Mouse (Mus musculus) embryonic facial prominence, embryonic 15.5 days (tissue): ENCODE data around the gene Lca5. TPM values are rescaled to one million over a fixed set of nuclear protein-coding genes. Genes with fewer than 3 reads are reported as not detected.

ENCODE experiments used
- ATAC-seq: fragments of 200-750 bp; cut with Nextera tagmentation; 2 replicates; pipeline ENCODE4 v1.8.0; 2017; ENCODE audit warnings: low read depth, moderate TSS enrichment; ENCODE audit not compliant: insufficient number of reproducible peaks, low FRiP score, low TSS enrichment
- H3K27ac ChIP-seq: fragments of 300-500 bp; sonication (generic); replicated peaks from 2 replicates; pipeline ENCODE4 v1.5.1; 2015; ENCODE audit warnings: mild to moderate bottlenecking, inconsistent platforms
- H3K27me3 ChIP-seq: fragments of 300-500 bp; sonication (generic); 2 replicates; pipeline ENCODE4 v1.6.1; 2015; ENCODE audit warnings: inconsistent platforms
- H3K36me3 ChIP-seq: fragments of 300-500 bp; sonication (generic); 2 replicates; pipeline ENCODE4 v1.6.1; 2015; ENCODE audit warnings: mild to moderate bottlenecking, inconsistent platforms
- H3K4me1 ChIP-seq: fragments of 300-500 bp; sonication (generic); 2 replicates; pipeline ENCODE4 v1.6.1; 2015; ENCODE audit warnings: inconsistent platforms
- H3K4me2 ChIP-seq: fragments of 300-500 bp; sonication (generic); replicated peaks from 2 replicates; pipeline ENCODE4 v1.6.1; 2015; ENCODE audit warnings: mild to moderate bottlenecking, inconsistent platforms
- H3K4me3 ChIP-seq: fragments of 300-500 bp; sonication (generic); replicated peaks from 2 replicates; pipeline ENCODE4 v1.5.1; 2015; ENCODE audit warnings: mild to moderate bottlenecking, inconsistent platforms
- H3K9ac ChIP-seq: fragments of 300-500 bp; sonication (generic); 2 replicates; pipeline ENCODE4 v1.6.1; 2015; ENCODE audit warnings: inconsistent platforms
- H3K9me3 ChIP-seq: fragments of 300-500 bp; sonication (generic); replicated peaks from 2 replicates; pipeline ENCODE4 v1.6.1; 2016; ENCODE audit warnings: inconsistent platforms
- WGBS: fragments of 180-500 bp; shearing (Covaris S2); methylation state at CpG from one replicate; pipeline ENCODE4 v1.1.7; 2015; 5-methylcytosine and 5-hydroxymethylcytosine counted together
- polyA plus RNA-seq: library from polyadenylated mRNA; unstranded; fragments of >200 nt; fragmentation: Nextera tagmentation; extraction: Ambion mirVana; gene quantifications from 2 replicates; pipeline ENCODE4 v1.2.1, GENCODE M21; 2015

Gene Lca5
- polyA plus RNA-seq, 1 experiment from 2014 or later = 13.6 TPM

DNA sequence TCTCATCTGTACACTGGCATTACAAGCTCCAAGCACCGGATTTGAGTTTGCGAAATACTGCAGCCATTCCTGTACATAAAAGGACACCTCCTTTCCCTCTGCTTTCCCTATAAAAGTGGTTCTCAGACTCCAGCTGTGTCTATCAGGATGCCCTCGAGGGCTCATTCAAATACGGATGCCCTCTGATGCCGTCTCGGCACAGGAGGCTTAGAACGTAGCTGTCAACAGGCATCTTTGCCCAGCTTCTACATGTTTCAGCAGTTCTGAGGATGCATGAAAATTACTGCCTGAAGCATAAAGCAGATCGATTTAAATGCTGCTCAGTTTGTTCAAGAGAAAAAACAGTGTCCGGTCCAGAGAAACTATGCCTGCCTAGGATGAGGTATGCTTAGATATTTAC, 51.4 kb downstream of the Lca5 start:
- Histone ChIP-seq H3K27ac (no peak overlapping the region), H3K36me3 (peaks cover 8% of the 10 kb centered on the region; the same call in 1 of the 2 replicates), H3K27me3 (no peaks in the 10 kb centered on the region), H3K4me2 (no peak overlapping the region), H3K4me3 (no peak overlapping the region), H3K9me3 (no peaks in the 10 kb centered on the region), H3K4me1 (peaks cover 9% of the 10 kb centered on the region), H3K9ac (no peak overlapping the region)
- WGBS = 53% methylated on average over 9 of the region's 9 CpGs
- no peak for ATAC-seq

DNA sequence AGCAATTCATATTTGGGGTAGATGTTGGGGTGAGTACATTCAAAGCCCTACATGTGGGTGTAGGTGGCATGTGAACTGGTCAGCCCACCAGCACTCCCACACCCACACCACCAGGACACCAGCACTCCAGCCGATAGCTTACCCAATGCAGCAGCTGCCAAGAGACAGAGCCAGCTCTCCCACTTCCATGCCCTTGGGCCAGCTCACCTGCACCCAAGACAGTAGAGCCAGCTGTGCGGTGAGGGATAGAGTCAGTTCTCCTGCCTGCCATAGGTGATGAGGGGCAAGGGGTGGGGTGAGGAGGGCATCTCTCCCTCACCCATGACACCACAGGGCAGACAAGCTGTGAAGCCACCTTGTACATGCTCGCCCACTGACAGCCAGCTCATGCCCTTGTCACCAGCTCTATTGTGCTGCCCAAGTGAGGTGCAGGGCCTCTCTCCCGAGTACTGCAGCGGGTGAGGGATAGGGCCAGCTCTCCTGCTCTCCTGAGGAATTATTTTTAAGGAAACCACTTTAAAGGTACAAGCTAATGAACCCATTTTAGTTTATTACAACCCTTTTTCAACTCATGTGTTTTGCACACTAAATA, 54.6 kb downstream of the Lca5 start:
- Histone ChIP-seq H3K36me3 (no peaks in the 10 kb centered on the region), H3K27me3 (no peaks in the 10 kb centered on the region), H3K9me3 (no peaks in the 10 kb centered on the region), H3K9ac (no peak overlapping the region), H3K4me3 (no peak overlapping the region), H3K4me2 (no peak overlapping the region), H3K27ac (no peak overlapping the region), H3K4me1 (peaks cover 9% of the 10 kb centered on the region)
- WGBS = 70% methylated on average over 5 of the region's 5 CpGs
- ATAC-seq = peak; percentile 39; the same call in 1 of the 2 replicates

DNA sequence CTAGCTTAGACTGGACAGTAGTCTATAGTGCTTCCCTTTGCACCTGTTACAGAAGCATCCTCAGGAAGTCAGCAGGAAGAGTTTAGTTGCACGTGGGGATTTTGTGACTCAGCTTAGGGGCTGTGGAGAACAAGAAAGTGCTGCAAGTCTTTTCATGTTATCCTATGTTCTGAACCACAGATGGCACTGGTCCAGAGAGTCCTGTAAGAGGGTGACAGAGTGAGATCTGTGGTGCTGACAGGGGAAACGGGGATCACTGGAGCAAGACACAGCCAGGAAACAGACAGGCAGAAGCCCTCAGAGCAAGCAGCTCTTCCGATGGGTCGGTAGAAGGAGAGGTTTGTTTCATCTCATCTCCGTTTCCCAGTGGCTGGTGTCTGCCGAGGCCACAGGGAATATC, 55.6 kb downstream of the Lca5 start:
- Histone ChIP-seq H3K4me3 (no peak overlapping the region), H3K4me1 (peaks cover 5% of the 10 kb centered on the region), H3K9me3 (no peaks in the 10 kb centered on the region), H3K4me2 (no peak overlapping the region), H3K27ac (no peak overlapping the region), H3K9ac (no peak overlapping the region), H3K27me3 (no peaks in the 10 kb centered on the region), H3K36me3 (no peaks in the 10 kb centered on the region)
- ATAC-seq = no peak
- WGBS = 46% methylated on average over 6 of the region's 6 CpGs

DNA sequence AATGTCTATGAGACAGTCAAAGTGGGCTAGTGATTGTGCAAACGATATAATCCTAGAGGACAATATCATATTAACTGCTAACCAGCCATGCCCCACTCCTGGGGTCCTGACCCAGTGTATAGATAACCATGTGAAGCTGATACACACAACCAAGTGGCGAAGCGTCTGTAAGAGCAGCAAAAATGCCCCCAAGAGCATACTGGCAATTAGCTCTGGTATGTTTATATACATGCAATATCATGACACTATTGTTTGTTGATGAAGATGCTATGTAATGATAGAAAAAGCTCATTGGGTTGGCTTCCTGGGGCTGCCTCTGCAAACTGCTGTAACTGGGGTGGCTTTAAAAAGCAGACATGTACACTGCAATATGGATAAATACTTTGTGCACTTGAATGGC, 57.7 kb downstream of the Lca5 start:
- ATAC-seq = no peak
- 70% methylated on average over 3 of the region's 3 CpGs for whole genome bisulfite sequencing
- H3K36me3 ChIP-seq = no peaks in the 10 kb centered on the region

DNA sequence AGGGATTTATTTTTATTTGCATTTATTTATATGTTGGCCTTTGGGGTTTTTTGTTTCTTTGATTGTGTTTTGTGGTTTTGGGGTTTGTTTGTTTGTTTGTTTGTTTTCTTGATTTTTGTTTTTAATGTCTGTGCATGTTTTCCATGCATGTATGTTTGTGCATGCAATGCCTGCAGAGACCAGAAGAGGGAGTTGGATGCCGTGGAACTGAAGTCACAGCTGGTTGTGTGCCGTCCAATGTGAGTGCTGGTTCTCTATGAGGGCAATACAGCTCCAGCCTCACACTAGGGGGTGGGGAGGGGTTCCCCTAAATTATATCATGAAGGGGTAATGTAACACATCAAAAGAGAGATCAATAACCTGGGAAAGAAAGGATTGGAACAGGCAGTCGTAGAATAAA, 58.2 kb downstream of the Lca5 start:
- no peak overlapping the region for H3K4me3 ChIP-seq
- no peak for ATAC-seq
- 51% methylated on average over 3 of the region's 3 CpGs for WGBS

More for the DNA sequence above, 57.7 kb downstream of the Lca5 start:
- no peak overlapping the region for H3K9ac ChIP-seq
- 0 out of 2 replicates have a peak, but pooled peaks cover 2% of the 10 kb centered on the region for H3K4me1 ChIP-seq
- H3K27me3 ChIP-seq = no peaks in the 10 kb centered on the region
- H3K27ac ChIP-seq = no peak overlapping the region
- H3K4me2 ChIP-seq = no peak overlapping the region
- H3K9me3 ChIP-seq = no peaks in the 10 kb centered on the region
- no peak overlapping the region for H3K4me3 ChIP-seq

DNA sequence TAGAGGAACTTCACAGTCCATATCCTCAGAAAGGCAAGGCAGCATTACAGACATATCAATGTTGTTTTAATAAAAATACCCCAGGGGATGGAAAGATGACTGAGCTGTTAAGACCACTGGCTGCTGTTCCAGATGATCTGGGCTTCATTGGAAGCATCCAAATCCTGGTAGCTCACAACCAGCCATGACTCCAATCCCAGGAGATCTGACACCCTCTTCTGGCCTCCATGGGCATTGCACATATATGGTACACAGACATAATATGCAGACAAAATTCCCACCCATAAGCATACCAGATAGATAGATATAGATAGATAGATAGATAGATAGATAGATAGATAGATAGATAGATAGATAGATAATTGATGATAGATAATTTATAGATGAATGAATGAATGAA, 59.6 kb downstream of the Lca5 start:
- Histone ChIP-seq H3K9me3 (no peaks in the 10 kb centered on the region), H3K4me1 (no peaks in the 10 kb centered on the region), H3K9ac (no peak overlapping the region), H3K4me3 (no peak overlapping the region), H3K27me3 (no peaks in the 10 kb centered on the region), H3K4me2 (no peak overlapping the region), H3K27ac (no peak overlapping the region), H3K36me3 (no peaks in the 10 kb centered on the region)
- ATAC-seq = no peak

More for the DNA sequence above, 58.2 kb downstream of the Lca5 start:
- no peak overlapping the region for H3K27ac ChIP-seq
- H3K27me3 ChIP-seq = no peaks in the 10 kb centered on the region
- H3K9me3 ChIP-seq = no peaks in the 10 kb centered on the region
- no peak overlapping the region for H3K9ac ChIP-seq
- no peaks in the 10 kb centered on the region for H3K36me3 ChIP-seq
- no peak overlapping the region for H3K4me2 ChIP-seq
- no peaks in the 10 kb centered on the region for H3K4me1 ChIP-seq

DNA sequence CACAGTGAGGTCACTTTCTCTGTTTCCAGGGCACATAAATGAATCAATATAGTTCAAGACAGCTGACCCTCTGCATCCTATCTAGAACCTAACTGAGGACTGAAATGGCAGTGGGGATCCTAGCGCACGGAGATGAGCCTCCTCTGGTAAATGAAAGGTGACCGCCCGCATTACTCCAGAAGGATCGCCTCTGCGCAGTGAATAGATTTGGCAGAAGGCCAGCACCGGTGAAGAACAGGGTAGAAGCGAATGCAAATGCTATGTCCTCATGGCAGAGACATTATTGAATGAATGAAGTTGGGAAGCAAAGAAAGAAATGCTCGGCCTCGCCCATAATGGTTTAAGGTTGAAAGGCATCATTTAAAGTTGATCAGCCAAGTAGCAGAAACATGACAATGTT, 61.3 kb downstream of the Lca5 start:
- H3K9me3 ChIP-seq = no peaks in the 10 kb centered on the region
- ATAC-seq = no peak
- no peak overlapping the region for H3K4me3 ChIP-seq
- 85% methylated on average over 10 of the region's 10 CpGs for WGBS
- H3K9ac ChIP-seq = no peak overlapping the region
- no peaks in the 10 kb centered on the region for H3K36me3 ChIP-seq
- no peak overlapping the region for H3K4me2 ChIP-seq
- no peaks in the 10 kb centered on the region for H3K27me3 ChIP-seq
- H3K4me1 ChIP-seq = no peaks in the 10 kb centered on the region
- H3K27ac ChIP-seq = no peak overlapping the region

DNA sequence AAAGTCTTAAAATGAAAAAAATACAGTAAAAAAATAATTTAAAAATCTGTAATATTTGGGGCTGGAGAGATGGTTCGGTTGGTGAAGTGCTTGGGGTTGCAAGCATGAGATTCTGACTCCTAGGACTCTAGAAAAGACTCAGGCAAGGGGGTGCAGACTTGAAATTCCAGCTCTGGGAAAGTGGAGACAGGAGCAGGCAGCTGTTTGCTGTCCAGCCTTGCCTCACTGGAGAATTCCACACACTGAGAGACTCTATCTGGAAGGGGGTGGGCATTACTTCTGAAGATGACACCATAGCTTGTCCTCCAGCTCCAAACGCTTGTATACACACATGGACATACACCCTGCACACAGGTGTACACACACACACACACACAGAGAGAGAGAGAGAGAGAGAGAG, 63.8 kb downstream of the Lca5 start:
- Histone ChIP-seq H3K4me2 (no peak overlapping the region), H3K27ac (no peak overlapping the region), H3K36me3 (no peaks in the 10 kb centered on the region), H3K9ac (no peak overlapping the region), H3K9me3 (no peaks in the 10 kb centered on the region), H3K4me1 (no peaks in the 10 kb centered on the region), H3K4me3 (no peak overlapping the region), H3K27me3 (no peaks in the 10 kb centered on the region)
- WGBS = 67% methylated on average over 2 of the region's 2 CpGs
- ATAC-seq = no peak

DNA sequence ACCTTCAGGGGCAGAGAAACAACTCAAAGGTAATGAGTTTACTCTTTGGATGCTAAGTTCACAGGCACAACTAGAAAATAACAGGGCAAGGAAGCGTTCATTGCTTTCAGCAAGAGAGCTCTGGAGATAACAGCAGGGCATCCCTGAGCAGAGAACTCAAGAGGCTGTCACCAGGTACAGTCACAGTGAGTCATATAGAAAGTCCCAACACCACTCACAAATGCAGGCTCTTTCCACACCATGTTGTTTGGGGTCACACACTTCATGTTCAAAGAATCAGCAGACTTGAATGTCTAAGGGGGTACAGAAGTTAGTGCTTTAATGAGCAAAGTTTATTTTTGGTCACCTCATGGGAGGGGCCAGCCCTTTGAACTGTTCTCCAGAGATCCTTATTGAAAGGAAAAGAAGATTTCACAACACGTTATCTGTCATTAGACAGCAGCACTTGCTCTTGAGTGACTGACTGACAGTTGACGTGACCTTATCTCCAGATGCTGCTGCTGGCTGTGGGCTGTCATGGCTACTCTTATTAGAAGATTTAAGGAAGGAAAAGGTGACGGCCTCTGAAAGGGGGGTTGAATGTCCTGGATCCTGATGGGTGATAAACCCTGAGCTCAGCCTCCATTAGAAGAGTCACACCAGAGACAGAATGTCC, 65.3 kb downstream of the Lca5 start:
- no peak overlapping the region for H3K9ac ChIP-seq
- WGBS = 76% methylated on average over 4 of the region's 4 CpGs
- H3K27ac ChIP-seq = no peak overlapping the region
- H3K27me3 ChIP-seq = no peaks in the 10 kb centered on the region
- no peak for ATAC-seq
- H3K4me2 ChIP-seq = no peak overlapping the region
- no peaks in the 10 kb centered on the region for H3K36me3 ChIP-seq
- no peaks in the 10 kb centered on the region for H3K9me3 ChIP-seq
- no peak overlapping the region for H3K4me3 ChIP-seq
- no peaks in the 10 kb centered on the region for H3K4me1 ChIP-seq

DNA sequence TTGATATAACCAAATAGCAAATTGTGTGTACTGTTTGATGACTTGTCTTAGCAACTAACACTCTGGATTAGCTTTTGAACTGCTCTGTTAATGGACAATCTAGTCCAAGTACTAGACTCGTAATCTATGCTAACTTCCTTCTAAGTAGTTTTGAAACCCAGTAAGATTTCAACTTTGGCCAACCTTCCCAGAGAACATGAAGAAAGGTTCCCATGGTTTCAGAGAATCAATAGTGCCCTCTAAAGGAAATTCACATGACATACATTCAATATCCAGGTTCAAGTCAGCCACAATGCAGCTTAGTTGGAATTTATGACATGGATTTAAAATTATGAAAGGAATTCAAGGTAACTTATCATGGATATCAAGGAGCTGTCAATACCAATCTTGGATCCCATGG, 70.0 kb downstream of the Lca5 start:
- no peak overlapping the region for H3K9ac ChIP-seq
- ATAC-seq = no peak
- H3K4me1 ChIP-seq = no peaks in the 10 kb centered on the region
- no peak overlapping the region for H3K4me3 ChIP-seq
- H3K4me2 ChIP-seq = no peak overlapping the region
- H3K36me3 ChIP-seq = no peaks in the 10 kb centered on the region
- no peaks in the 10 kb centered on the region for H3K27me3 ChIP-seq
- no peak overlapping the region for H3K27ac ChIP-seq
- no peaks in the 10 kb centered on the region for H3K9me3 ChIP-seq
- WGBS = 13% methylated on average over 1 of the region's 1 CpGs

DNA sequence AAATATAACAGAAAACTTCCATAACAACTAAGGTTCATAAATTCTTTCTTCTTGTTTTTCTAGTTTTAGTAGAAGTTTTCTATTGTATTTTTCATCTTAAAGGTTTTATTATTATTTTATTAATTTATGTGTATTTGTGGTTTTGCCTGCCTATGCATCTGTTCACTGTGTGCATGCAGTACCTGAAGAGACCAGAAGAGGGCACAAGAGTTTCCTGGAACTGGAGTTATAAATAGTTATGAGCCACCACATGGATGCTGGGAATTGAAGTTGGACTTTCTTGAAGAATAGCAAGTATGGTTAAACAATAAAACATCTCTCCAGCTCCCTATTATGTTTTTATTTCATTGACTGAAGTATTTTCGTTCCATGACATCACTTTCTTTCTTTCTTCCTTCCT, 72.7 kb downstream of the Lca5 start:
- no peaks in the 10 kb centered on the region for H3K4me1 ChIP-seq
- no peak overlapping the region for H3K9ac ChIP-seq
- no peak overlapping the region for H3K4me3 ChIP-seq
- H3K36me3 ChIP-seq = no peaks in the 10 kb centered on the region
- H3K27ac ChIP-seq = no peak overlapping the region
- no peaks in the 10 kb centered on the region for H3K9me3 ChIP-seq
- H3K4me2 ChIP-seq = no peak overlapping the region
- whole genome bisulfite sequencing = 89% methylated on average over 1 of the region's 1 CpGs
- H3K27me3 ChIP-seq = no peaks in the 10 kb centered on the region
- no peak for ATAC-seq

DNA sequence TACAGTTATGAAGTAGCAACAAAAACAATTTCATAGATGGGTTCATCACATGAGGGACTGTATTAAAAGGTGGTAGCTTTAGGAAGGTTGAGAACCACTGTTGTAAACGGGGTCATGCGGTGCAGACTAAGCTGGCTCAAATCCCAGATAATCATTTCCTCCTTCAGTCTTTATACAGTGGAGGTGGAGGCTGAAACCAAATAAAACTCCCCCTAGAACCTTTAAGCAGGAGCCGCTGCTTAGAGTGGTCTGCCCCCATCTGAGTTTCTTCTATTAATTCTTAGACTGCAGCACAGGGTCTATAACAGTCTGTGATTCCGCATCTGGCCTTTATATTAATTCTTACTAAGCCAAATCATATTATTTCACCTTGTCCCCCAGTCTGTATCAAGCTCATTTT, 85.1 kb downstream of the Lca5 start:
- Histone ChIP-seq H3K27me3 (no peaks in the 10 kb centered on the region), H3K27ac (no peak overlapping the region), H3K9ac (no peak overlapping the region), H3K4me3 (no peak overlapping the region), H3K9me3 (no peaks in the 10 kb centered on the region), H3K4me1 (peaks cover 14% of the 10 kb centered on the region), H3K4me2 (no peak overlapping the region), H3K36me3 (no peaks in the 10 kb centered on the region)
- 66% methylated on average over 4 of the region's 4 CpGs for whole genome bisulfite sequencing
- ATAC-seq = no peak
